Mouse (Mus musculus) urinary bladder, adult 18-20 months (tissue): Measurements from ENCODE around the gene Ccl17.

Source experiments
- DNase-seq, 2 experiments: peaks; one replicate each; pipeline ENCODE4 v3.0.0; 2022; ENCODE audit warnings: low spot score in 2 of 2, mixed read lengths in 2 of 2

Ccl17 gene

GRCm38 (mm10) chr8:94789256-94789955 lies 20.8 kb upstream of the Ccl17 start:
- DNase-seq, result no peak

GRCm38 (mm10) chr8:94794368-94794767 lies 15.9 kb upstream of the Ccl17 start:
- no peak for DNase-seq

- no peak for DNase-seq
These were observed 15.5 kb upstream of the Ccl17 start for GRCm38 (mm10) chr8:94794782-94795181.

DNA sequence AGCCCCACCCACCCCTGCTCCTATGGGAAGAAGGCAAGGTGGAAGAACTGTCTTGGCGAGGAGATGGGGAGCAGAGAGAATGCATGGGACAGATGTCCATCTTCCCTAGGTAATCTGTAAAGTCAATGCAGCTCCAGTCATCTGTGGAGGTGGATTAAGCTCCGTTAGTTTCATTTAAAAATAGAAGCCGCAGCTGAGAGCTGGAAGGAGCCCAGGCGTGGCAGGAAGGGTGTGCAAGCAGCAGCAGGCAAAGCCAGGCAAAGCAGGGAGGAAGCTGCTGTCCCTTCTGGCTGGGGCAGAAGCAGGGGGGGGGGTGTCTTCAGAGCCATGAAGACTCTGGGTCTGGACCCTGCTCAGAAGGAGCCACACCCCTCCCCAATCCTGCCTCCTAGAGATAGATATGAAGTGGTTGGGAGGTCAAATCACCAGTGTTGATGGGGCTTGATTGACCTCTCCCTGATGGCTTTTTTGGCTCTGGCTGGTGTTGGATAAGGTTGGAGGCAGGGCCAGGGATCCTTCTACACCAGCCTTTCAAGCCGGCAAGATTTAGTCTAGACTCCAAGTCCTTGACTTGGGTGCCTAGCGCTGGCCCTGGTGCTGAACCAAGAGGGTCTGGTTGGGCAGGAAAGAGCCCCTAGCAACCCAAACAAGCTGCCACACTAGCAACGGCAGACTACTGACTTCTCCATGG lies 9.8 kb upstream of the Ccl17 start:
- no peak for DNase-seq

DNA sequence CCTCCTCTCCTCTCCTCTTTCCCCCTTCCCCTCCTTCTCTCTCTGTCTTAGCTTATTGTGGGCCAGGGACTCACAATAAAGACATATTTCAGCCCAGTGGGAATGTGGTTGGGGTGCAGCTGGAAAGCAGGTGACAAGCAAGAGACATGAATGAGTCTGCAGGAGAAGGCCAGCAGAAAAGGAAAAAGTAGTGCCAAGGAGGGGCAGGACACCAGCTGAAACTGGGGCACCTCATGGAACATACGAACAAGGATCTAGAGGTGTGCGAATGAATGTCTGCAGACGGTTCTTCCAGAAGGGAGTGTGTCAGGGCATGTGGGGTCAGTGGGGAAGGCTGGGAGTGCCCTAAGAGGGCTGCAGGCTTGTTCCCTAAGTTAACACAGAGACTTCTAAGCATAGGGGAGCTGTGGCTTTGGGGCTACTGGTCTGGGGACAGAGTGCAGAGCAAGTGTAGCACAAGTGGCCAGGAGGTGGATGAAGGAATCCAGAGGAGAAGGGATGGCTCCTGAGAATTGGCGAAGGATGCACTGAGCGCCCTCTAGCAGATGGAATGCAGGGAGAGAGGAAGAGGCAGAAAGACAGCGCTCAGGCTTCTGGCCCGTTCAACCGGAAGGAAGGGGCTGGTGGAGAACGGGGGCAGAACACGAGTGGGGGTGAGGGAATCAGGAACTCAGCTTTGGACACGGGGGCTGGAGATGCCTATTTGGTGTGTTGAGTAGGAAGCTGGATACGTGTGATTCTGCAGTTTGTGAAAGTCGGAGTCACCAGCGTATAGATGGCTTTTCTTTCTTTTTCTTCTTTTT lies 8.8 kb upstream of the Ccl17 start:
- no peak for DNase-seq

DNA sequence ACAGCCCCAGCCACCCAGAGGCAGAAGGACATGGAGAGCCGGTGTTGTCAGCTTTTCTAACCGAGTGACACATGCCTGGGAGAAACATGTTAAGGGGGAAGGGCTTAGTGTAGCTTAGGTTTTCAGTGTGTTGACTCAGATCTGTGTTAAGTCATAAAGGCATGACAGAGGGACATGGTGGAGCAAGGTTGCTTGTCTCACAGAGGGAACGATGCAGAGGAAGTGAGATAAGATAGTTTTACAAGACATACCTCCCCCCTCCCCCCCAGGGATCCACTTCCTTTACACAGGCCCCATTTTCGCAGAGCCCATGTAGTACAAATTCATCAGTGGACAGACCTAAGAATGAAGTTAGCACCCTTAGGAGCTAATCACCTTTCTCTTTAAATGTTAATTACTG lies 7.9 kb upstream of the Ccl17 start:
- no peak for DNase-seq

DNA sequence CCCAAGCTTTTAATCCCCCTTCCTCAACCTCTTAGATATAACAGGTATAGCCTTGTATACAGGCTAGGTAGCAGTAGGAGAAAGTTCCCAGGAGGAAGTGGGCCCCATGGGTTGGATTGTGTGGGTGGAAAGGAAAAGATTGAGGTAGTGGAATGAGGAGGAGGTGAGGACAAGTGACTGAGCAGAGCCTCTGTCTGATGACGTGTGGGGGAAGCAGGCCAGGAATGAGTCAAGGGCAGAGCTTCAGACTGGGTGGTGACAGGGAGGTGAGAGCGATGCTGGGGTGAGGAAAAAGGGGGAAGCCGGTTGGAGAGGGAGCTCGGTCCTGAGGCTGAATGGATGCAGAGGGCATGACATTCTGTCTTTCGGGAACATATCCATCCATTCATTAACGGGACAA lies 6.7 kb upstream of the Ccl17 start:
- no peak for DNase-seq

DNA sequence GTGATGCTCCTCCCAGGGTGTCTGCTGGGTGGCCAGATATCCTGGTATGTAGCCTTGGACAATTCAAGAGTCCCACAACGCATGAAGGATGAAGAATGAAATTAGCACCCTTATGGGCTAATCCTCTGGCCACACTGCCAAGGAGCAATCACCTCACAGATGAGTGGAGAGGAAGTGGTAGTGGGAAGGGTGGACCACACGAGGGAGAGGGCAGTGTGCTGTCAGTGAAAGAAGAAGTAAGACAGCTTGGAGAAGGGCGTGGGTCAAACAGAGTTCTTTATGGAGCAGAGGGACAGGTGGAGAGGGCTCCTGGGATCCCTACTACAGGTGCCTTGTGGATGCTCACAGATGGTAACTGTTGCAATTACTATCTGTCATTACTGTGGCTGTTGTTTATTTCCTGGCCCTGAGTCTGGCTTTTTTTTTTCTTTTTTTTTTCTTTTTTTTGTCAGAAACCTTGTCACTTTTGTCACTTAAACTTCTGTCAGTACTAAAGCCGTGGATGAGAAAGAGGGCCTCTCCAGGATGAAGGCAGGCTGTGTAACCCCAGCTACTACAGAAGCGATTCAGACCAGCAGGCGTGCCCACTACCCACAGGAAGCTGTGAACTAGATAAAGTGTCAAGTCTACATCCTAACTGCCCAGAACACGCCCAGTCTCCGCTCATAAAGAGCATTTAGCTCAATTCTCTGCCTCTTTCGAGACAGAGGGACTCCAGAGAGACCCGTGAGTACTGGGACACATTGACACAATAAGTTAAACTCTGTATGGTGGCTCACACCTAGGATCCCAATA lies 5.5 kb upstream of the Ccl17 start:
- no peak for DNase-seq

- DNase-seq, result no peak
These were observed 4.4 kb upstream of the Ccl17 start for GRCm38 (mm10) chr8:94805811-94806210.

DNA sequence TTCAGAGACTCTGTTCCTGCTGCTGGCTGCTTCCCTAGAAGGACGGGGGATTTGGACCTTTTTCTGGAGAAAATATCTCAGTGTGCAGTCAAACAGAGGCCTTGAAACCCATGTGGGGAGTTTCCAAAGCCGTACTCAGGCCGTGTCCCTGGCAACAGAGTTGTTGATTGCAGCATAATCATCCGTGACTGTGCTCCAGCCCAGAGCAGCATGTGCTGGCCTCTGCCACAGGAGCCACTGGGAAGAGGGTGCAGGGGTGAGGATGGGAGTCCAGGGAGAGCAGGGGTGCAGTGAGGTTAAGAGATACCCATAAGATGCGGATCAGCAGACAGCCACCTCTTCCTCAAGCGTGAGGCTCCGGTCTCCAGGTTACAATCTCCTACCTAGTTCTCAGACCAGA lies 2.7 kb upstream of the Ccl17 start:
- no peak for DNase-seq

DNA sequence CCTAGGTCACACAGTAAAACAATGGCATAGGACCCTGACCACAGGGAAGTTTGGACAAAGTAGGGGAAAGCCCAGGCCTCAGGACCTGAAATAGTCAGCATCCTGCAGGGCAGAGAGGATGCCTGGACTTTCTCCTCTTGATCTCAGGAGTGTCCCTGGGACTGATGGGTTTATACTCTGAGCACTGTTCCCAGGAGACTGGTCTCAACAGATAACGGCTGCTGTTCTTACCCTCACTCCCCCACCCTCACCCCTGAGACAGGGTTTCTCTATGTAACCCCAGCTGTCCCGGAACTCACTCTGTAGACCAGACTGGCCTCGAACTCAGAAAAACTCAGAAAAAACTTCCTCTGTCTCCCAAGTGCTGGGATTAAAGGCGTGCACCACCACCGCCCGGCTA lies 1.9 kb upstream of the Ccl17 start:
- no peak for DNase-seq

GRCm38 (mm10) chr8:94810855-94811254 lies 602 bp downstream of the Ccl17 start:
- DNase-seq, result no peak

- DNase-seq, result no peak
These were observed 1.4 kb downstream of the Ccl17 start for GRCm38 (mm10) chr8:94811654-94812053.

- DNase-seq, result peak; percentile 73 to 75
These were observed 2.4 kb downstream of the Ccl17 start for GRCm38 (mm10) chr8:94812645-94813098.

GRCm38 (mm10) chr8:94814556-94814955 lies 4.3 kb downstream of the Ccl17 start:
- no peak for DNase-seq

DNA sequence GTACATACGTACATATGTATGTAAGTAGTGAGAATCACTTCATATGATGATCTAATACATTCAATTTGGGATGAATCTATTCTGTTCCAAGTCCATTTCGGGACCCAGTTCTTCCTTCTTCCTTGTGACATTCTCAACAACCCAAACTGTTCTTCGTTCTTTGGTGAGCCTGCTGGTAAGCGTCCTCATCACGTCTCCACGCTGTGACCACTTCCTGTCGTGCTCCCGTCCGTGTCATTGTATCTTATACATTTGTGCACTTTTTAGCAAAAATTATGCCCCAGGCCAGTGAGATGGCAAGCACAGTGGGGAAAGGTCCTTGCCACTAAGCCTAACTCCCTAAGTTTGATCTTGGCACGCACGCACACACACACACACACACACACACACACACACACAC lies 7.7 kb downstream of the Ccl17 start:
- no peak for DNase-seq

DNA sequence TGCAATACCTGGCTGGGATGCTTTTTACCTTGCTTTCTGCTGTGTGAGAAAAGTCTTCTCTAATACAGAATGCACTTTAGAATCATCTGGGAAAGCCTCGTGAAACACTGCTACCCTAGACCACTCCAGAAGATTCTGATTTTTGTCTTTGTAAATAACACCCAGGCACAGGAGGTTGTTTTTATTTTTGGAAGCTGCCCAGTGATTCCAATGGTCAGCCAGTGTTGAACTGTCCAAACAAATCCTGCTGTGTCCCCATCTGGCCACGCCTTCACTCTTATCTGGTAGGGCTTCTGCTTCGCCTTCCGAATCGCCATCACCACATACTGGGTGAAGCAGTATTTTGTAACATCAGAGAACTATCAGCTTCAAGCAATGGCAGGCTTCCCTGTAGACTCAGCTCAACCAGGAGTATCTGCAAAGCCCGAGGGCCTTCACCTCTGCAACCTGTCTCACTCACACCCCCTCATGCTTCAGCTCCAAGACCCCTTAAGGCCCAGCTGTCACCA lies 9.5 kb downstream of the Ccl17 start:
- DNase-seq, result no peak

DNA sequence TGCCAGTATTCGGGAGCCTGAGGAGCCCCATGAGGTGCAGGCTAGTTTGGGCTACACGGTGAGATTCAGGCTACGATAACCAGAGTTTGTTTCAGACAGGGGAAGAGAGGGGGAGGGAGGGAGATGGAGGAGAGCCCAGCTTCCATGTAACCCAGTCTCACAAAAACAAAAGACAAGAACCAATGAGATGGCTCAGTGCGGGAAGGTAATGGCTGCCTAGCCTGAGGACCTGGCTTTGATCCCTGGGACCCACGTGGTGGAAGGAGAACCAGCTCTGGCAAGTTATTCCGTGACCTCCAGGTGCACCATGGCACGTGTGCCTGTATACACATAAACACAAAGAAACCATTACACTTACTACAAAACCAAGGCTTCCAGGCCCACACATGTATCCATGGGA lies 10.3 kb downstream of the Ccl17 start:
- DNase-seq, result no peak

- DNase-seq, result no peak
These were observed 11.1 kb downstream of the Ccl17 start for GRCm38 (mm10) chr8:94821381-94821780.

GRCm38 (mm10) chr8:94822637-94823560 lies 12.6 kb downstream of the Ccl17 start:
- DNase-seq, result peak; percentile 24 to 50

DNA sequence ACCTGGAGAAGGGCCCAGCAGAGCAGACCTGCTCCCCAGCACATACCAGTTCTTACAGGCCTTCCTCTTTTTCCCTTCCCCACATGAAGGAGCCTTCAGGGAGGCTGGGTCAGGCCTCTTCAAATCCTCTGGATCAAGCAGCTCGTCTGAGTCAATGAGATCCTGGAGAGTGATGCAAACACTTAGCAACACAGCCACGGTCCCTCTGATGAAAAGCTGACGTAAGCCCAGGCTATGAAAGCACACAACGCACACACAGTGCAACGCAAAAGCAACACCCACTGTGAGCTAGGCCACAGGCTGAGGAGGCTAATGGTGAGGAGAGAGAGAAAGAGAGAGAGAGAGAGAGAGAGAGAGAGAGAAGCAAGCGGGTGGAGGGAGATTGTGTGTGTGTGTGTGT lies 14.9 kb downstream of the Ccl17 start:
- no peak for DNase-seq
